Mouse (Mus musculus): ENCODE data around the gene Cenpc1.

Cenpc1 gene

GRCm38 (mm10) chr5:86065101-86065875, at the start of gene Cenpc1:
Cenpc1 (minus strand) TSS chr5:86065583.
- peak; percentile 99 for DNase-seq (ENCODE audit: low read depth)

GRCm38 (mm10) chr5:86113997-86114396, 48.6 kb upstream of the Cenpc1 start:
- DNase-seq (ENCODE audit: low read depth) = no peak

- DNase-seq (ENCODE audit: low read depth) = no peak
Measured at GRCm38 (mm10) chr5:86113037-86113436, 47.7 kb upstream of the Cenpc1 start.

GRCm38 (mm10) chr5:86111074-86111473, 45.7 kb upstream of the Cenpc1 start:
- no peak for DNase-seq (ENCODE audit: low read depth)

GRCm38 (mm10) chr5:86106610-86107009, 41.2 kb upstream of the Cenpc1 start:
- DNase-seq (ENCODE audit: low read depth) = no peak

GRCm38 (mm10) chr5:86102176-86102575, 36.8 kb upstream of the Cenpc1 start:
- no peak for DNase-seq (ENCODE audit: low read depth)

GRCm38 (mm10) chr5:86100621-86101020, 35.2 kb upstream of the Cenpc1 start:
- peak; percentile 38 for DNase-seq (ENCODE audit: low read depth)

GRCm38 (mm10) chr5:86098988-86099387, 33.6 kb upstream of the Cenpc1 start:
- no peak for DNase-seq (ENCODE audit: low read depth)

GRCm38 (mm10) chr5:86094754-86095153, 29.4 kb upstream of the Cenpc1 start:
- no peak for DNase-seq (ENCODE audit: low read depth)

- peak; percentile 93 for DNase-seq (ENCODE audit: low read depth)
Measured at GRCm38 (mm10) chr5:86086751-86087150, 21.4 kb upstream of the Cenpc1 start.

GRCm38 (mm10) chr5:86084979-86085378, 19.6 kb upstream of the Cenpc1 start:
- DNase-seq (ENCODE audit: low read depth) = no peak

GRCm38 (mm10) chr5:86083987-86084386, 18.6 kb upstream of the Cenpc1 start:
- DNase-seq (ENCODE audit: low read depth) = no peak

GRCm38 (mm10) chr5:86078720-86079334, 13.4 kb upstream of the Cenpc1 start:
- DNase-seq (ENCODE audit: low read depth) = peak; percentile 46

GRCm38 (mm10) chr5:86072756-86073386, 7.5 kb upstream of the Cenpc1 start:
- DNase-seq (ENCODE audit: low read depth) = peak; percentile 53

- DNase-seq (ENCODE audit: low read depth) = peak; percentile 85
Measured at GRCm38 (mm10) chr5:86071538-86071937, 6.2 kb upstream of the Cenpc1 start, which contains the start of gene Stap1. Stap1 (plus strand) TSS chr5:86071746.

- peak; percentile 42 for DNase-seq (ENCODE audit: low read depth)
Measured at GRCm38 (mm10) chr5:86069121-86069520, 3.7 kb upstream of the Cenpc1 start.

- DNase-seq (ENCODE audit: low read depth) = peak; percentile 33
Measured at GRCm38 (mm10) chr5:86068451-86068850, 3.1 kb upstream of the Cenpc1 start.

- DNase-seq (ENCODE audit: low read depth) = peak; percentile 94
Measured at GRCm38 (mm10) chr5:86066551-86066929, 1.2 kb upstream of the Cenpc1 start.

- DNase-seq (ENCODE audit: low read depth) = no peak
Measured at GRCm38 (mm10) chr5:86065876-86066550, 630 bp upstream of the Cenpc1 start.

- peak; percentile 20 for DNase-seq (ENCODE audit: low read depth)
Measured at GRCm38 (mm10) chr5:86063501-86063900, 1.9 kb downstream of the Cenpc1 start.

- DNase-seq (ENCODE audit: low read depth) = no peak
Measured at GRCm38 (mm10) chr5:86029820-86030219, 35.6 kb downstream of the Cenpc1 start.
